Mouse (Mus musculus): ENCODE measurements around the gene Trim41. TPM values are rescaled to one million over a fixed set of nuclear protein-coding genes. Genes with fewer than 3 reads are reported as not detected.

Gene Trim41
- total RNA-seq, 2 experiments from 2014 or later: 13.6 to 43.7 TPM

GRCm38 (mm10) chr11:48817794-48818193, 641 bp upstream of the Trim41 start:
- ATAC-seq (ENCODE audit: poor library complexity, severe bottlenecking): no peak

GRCm38 (mm10) chr11:48816281-48816781, 822 bp downstream of the Trim41 start:
- peak; percentile 27 for ATAC-seq (ENCODE audit: poor library complexity, severe bottlenecking)

- no peak for ATAC-seq (ENCODE audit: poor library complexity, severe bottlenecking)
Observed at GRCm38 (mm10) chr11:48815851-48816250, 1.3 kb downstream of the Trim41 start.

- ATAC-seq (ENCODE audit: poor library complexity, severe bottlenecking): no peak
Observed at GRCm38 (mm10) chr11:48813782-48814181, 3.4 kb downstream of the Trim41 start.

- no peak for ATAC-seq (ENCODE audit: poor library complexity, severe bottlenecking)
Observed at GRCm38 (mm10) chr11:48810142-48810541, 7.0 kb downstream of the Trim41 start.

- ATAC-seq (ENCODE audit: poor library complexity, severe bottlenecking): no peak
Observed at GRCm38 (mm10) chr11:48809434-48809830, 7.7 kb downstream of the Trim41 start.

GRCm38 (mm10) chr11:48808737-48809433, 8.3 kb downstream of the Trim41 start:
- ATAC-seq (ENCODE audit: poor library complexity, severe bottlenecking): no peak

GRCm38 (mm10) chr11:48808304-48808646, 8.9 kb downstream of the Trim41 start:
- ATAC-seq (ENCODE audit: poor library complexity, severe bottlenecking): no peak

GRCm38 (mm10) chr11:48807563-48808303, 9.4 kb downstream of the Trim41 start:
- ATAC-seq (ENCODE audit: poor library complexity, severe bottlenecking): no peak

- no peak for ATAC-seq (ENCODE audit: poor library complexity, severe bottlenecking)
Observed at GRCm38 (mm10) chr11:48806856-48807562, 10.1 kb downstream of the Trim41 start.

- no peak for ATAC-seq (ENCODE audit: poor library complexity, severe bottlenecking)
Observed at GRCm38 (mm10) chr11:48804922-48805321, 12.2 kb downstream of the Trim41 start.

DNA sequence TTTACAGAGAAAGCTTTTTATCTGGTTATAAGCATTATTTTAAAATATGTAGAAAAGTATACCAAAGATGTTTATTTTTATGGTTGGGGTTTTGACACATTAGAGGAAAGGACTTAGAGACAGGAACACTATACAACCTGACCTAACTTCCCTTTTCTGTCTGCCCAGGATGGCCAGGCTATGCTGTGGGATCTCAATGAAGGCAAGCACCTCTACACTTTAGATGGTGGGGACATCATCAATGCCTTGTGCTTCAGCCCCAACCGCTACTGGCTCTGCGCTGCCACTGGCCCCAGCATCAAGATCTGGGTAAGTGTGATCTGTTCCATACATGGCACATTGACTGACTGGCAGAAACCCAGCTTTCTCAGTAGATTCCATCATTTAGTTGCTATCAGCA, 13.2 kb downstream of the Trim41 start:
- ATAC-seq (ENCODE audit: poor library complexity, severe bottlenecking): no peak

DNA sequence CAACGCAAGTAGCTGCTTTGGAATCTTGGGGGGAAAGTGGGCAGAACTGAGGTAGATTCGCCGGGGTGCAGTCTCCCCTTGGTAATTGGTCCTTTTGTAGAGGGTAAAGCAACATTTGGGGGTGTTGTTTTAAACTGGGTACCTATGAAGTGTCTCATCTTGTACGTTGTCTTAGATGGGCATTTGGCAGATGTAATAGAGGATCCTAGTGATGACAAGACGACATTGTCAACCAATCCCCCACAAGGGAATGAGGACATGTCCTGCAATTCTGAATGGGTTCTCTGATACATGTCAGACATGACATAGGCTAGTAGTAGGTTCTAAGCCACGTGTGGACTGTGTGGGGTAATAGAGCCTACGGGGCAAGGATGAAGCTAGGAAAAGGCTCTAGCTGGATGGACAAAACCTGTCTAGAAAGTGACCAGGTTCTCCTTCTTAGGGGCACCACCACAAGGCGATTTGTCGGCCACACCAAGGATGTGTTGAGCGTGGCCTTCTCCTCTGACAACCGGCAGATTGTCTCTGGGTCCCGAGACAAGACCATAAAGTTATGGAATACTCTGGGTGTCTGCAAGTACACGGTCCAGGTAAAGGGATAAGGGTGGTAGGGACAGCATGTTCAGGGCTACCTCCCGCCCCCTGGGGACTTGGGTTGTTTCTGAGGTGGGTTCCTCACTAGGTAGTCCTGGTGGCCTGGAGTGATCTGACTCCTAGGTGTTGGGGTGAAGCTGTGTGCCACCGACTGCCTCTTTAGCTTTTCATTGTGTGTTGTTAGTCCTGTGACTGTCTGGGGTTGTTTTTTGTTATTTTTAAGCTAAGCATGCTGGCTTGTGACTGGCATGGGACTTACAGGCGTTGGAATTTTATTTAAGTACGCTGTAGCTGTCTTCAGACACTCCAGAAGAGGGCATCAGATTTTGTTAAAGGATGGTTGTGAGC, 15.1 kb downstream of the Trim41 start:
- ATAC-seq (ENCODE audit: poor library complexity, severe bottlenecking): no peak

- ATAC-seq (ENCODE audit: poor library complexity, severe bottlenecking): peak; percentile 90
Observed at GRCm38 (mm10) chr11:48799921-48800701, 17.0 kb downstream of the Trim41 start, which contains the start of gene Rack1. Gene Rack1, plus strand, starts transcription at chr11:48800332.

DNA sequence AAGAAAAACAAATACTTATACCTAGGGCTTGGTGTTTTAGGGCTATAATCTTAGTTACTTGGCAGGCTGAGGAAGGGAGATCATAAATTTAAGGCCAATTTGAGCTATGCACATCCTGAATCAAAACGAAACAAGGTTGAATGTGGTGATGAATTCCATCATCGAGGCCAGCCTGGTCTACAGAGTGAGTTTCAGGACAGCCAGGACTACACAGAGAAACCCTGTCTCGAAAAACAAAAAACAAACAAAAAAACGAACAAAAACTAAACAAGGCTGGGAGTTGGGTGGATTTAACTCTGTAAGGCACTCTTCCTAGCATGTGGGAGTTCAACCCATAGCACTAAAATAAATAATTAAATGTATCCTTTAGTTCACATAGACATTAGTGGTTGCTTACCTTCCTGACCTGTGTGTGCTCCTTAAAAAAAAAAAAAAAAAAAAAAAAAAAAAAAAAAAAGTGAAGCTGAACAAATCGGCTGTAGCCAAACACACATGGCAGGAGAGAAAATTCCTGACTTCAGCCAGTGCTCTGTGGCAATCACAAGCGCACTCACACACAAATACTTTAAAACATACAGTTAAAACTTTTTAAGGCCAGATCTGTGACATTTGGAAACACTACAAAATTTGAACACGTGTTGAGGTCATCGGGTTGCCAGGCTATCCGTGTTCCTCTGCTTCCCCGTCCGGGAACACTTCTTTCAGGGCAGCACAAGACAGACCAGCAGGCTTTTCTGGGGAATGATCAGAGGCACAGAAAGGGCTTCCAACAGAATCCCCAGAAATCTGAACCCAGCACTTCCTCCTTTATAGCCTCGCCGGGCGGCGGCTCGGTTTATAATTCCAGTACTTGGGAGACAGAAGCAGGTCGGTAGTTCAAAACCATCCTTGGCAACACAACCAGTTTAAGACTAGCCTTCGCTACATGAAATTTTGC, 17.9 kb downstream of the Trim41 start:
- peak; percentile 25 for ATAC-seq (ENCODE audit: poor library complexity, severe bottlenecking)

DNA sequence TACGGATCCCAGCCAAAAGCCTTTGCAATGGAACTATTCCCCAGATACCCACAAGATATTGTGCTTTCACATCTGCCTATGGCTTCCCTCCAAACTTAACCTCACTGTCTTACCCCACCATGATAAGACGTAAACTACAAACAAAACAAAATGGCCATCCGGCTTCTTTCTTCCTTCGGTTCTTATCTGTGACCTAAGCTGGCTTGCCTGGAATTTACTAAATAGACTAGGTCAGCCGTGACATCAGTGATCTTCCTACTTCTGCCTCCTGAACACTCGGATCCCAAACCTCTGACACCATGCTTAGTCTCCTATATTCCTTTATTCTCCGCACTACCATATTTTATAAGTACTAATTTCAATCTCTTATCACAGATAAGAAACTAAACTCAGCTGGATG, 18.8 kb downstream of the Trim41 start:
- ATAC-seq (ENCODE audit: poor library complexity, severe bottlenecking): no peak

GRCm38 (mm10) chr11:48797287-48797686, 19.9 kb downstream of the Trim41 start:
- no peak for ATAC-seq (ENCODE audit: poor library complexity, severe bottlenecking)

- no peak for ATAC-seq (ENCODE audit: poor library complexity, severe bottlenecking)
Observed at GRCm38 (mm10) chr11:48796290-48796689, 20.9 kb downstream of the Trim41 start.

DNA sequence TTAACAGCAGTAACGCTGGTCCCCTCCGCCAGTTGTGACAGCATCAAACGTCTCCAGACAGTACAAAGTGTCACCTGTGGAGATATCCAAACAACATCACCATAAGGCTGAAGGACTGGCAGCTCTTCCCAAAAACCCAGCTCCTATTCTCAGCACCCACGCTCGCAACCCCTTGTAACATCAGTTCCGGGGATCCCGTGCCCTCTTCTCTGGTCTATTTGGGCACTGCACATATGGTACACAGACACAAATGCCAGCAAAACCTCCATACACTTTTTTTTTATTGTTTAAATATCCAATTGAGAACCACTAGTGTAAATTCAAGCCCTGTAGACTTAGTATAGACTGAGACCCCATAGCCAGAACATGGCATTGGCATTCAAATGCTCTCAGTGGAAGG, 21.9 kb downstream of the Trim41 start:
- no peak for ATAC-seq (ENCODE audit: poor library complexity, severe bottlenecking)

Data from megakaryocyte, adult 5-6 weeks (primary cell).